Mouse (Mus musculus) C2C12 (cell line): Measurements from ENCODE around the gene Itgb5.

Experiments used
- MAX ChIP-seq: IDR thresholded peaks from one replicate; pipeline ENCODE4 v1.6.1; 2011; ENCODE audit warnings: mild to moderate bottlenecking, control low read depth
- USF1 ChIP-seq: IDR thresholded peaks from one replicate; pipeline ENCODE4 v1.6.1; 2011; ENCODE audit warnings: low read depth, mild to moderate bottlenecking, control low read depth, moderate library complexity

DNA sequence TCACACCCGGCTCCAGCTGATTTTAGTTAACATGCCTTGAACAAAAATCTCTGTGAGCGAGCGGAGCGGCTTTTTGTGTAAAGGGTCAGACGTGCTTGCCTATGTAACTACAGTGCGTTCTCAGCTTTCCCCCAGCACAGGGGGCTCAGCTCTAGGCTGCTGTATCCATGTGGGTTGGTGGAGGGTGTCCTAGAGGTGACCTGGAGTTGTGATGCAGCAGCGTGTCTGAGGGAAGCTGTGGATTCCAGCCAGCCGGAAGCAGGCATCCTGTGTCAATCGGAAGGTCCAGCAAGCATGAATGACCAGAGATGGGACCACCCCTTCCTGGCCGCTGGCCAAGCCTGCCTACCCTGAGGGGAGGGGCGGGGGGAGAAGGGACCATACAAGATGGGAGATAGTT, 112.9 kb downstream of the Itgb5 start:
- TF ChIP-seq MAX (no peak), USF1 (no peak)
